Mouse (Mus musculus) ES-E14 (cell line): ENCODE measurements around the gene Vwa1.

Experiments used
- CHD2 ChIP-seq: IDR thresholded peaks from 2 replicates; pipeline ENCODE4 v1.6.1; 2014; ENCODE audit warnings: mild to moderate bottlenecking, low read depth, low read length, inconsistent platforms
- HCFC1 ChIP-seq: IDR thresholded peaks from 2 replicates; pipeline ENCODE4 v1.6.1; 2012; ENCODE audit warnings: low read length, inconsistent platforms, borderline replicate concordance; ENCODE audit not compliant: insufficient read depth
- MAFK ChIP-seq: IDR thresholded peaks from 2 replicates; pipeline ENCODE4 v1.6.1; 2014; ENCODE audit warnings: mild to moderate bottlenecking, low read depth, low read length, inconsistent platforms; ENCODE audit not compliant: insufficient read depth
- ZNF384 ChIP-seq: IDR thresholded peaks from 2 replicates; pipeline ENCODE4 v1.6.1; 2012; ENCODE audit warnings: low read depth, low read length, inconsistent platforms

DNA sequence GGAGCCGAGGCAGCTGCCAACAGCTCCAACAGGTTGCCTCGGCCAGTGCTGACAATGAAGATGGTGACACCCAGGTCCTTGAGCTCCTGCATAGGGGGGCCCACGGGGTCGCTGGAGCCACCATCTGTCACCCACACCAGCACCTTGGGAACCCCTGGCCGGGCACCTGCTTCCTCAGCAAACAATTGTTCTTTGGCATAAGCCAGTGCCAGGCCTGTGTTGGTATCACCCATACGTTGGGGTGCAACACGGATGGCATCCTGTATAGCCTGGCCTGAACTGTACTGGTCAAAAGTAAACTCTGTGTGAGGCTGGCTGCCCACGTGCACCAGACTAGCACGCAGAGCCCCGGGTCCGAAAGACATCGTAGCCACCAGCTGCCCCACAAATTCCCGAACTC, 1.7 kb downstream of the Vwa1 start:
- TF ChIP-seq MAFK = no peak
- no peak for TF ChIP-seq ZNF384
- no peak for TF ChIP-seq HCFC1
- no peak for TF ChIP-seq CHD2
